Mouse (Mus musculus) regulatory T cell (primary cell): ENCODE results near the gene Slit3.

Source experiments
- in situ Hi-C: fragments of 300-600 bp; cut with MboI, MseI; formaldehyde crosslinking; loops from one replicate; pipeline ENCODE4 v1.15.1; 2025; ENCODE audit warnings: high pct_unique_total_duplicates

The Slit3 gene

GRCm38 (mm10) chr11:35340752-35341151 is 219.7 kb downstream of the Slit3 start:
- in situ Hi-C loops, result loop anchor here (10.0 kb wide), 1 partner anchor 56 kb away; no protein-coding TSS in a partner anchor

- in situ Hi-C loops, result loop anchor here (10.0 kb wide), 1 partner anchor 58 kb away; no protein-coding TSS in a partner anchor
These were observed 221.5 kb downstream of the Slit3 start for GRCm38 (mm10) chr11:35342486-35342885.

- in situ Hi-C loops, result loop anchor here (10.0 kb wide), 1 partner anchor 61 kb away; no protein-coding TSS in a partner anchor
These were observed 224.9 kb downstream of the Slit3 start for GRCm38 (mm10) chr11:35345696-35346480.

GRCm38 (mm10) chr11:35348099-35348498 is 227.1 kb downstream of the Slit3 start:
- in situ Hi-C loops, result loop anchor here (10.0 kb wide), 1 partner anchor 63 kb away; no protein-coding TSS in a partner anchor

GRCm38 (mm10) chr11:35350968-35351367 is 229.9 kb downstream of the Slit3 start:
- in situ Hi-C loops, result no loop called here

GRCm38 (mm10) chr11:35351376-35351775 is 230.4 kb downstream of the Slit3 start:
- in situ Hi-C loops, result no loop called here

GRCm38 (mm10) chr11:35355811-35356210 is 234.8 kb downstream of the Slit3 start:
- in situ Hi-C loops, result no loop called here

GRCm38 (mm10) chr11:35361071-35361470 is 240.0 kb downstream of the Slit3 start:
- in situ Hi-C loops, result no loop called here

- in situ Hi-C loops, result no loop called here
These were observed 242.0 kb downstream of the Slit3 start for GRCm38 (mm10) chr11:35362975-35363374.

- in situ Hi-C loops, result no loop called here
These were observed 243.4 kb downstream of the Slit3 start for GRCm38 (mm10) chr11:35364469-35364868.

GRCm38 (mm10) chr11:35365510-35365931 is 244.5 kb downstream of the Slit3 start:
- in situ Hi-C loops, result no loop called here

GRCm38 (mm10) chr11:35366611-35367010 is 245.6 kb downstream of the Slit3 start:
- in situ Hi-C loops, result no loop called here

GRCm38 (mm10) chr11:35367248-35367647 is 246.2 kb downstream of the Slit3 start:
- in situ Hi-C loops, result no loop called here

GRCm38 (mm10) chr11:35369964-35370363 is 248.9 kb downstream of the Slit3 start:
- in situ Hi-C loops, result no loop called here

- in situ Hi-C loops, result no loop called here
These were observed 249.7 kb downstream of the Slit3 start for GRCm38 (mm10) chr11:35370705-35371104.

- in situ Hi-C loops, result no loop called here
These were observed 251.4 kb downstream of the Slit3 start for GRCm38 (mm10) chr11:35372410-35372809.

- in situ Hi-C loops, result no loop called here
These were observed 254.0 kb downstream of the Slit3 start for GRCm38 (mm10) chr11:35375072-35375471.

- in situ Hi-C loops, result no loop called here
These were observed 257.8 kb downstream of the Slit3 start for GRCm38 (mm10) chr11:35378802-35379201.

- in situ Hi-C loops, result no loop called here
These were observed 258.4 kb downstream of the Slit3 start for GRCm38 (mm10) chr11:35379407-35379806.

GRCm38 (mm10) chr11:35380766-35381165 is 259.7 kb downstream of the Slit3 start:
- in situ Hi-C loops, result no loop called here

- in situ Hi-C loops, result no loop called here
These were observed 264.4 kb downstream of the Slit3 start for GRCm38 (mm10) chr11:35385444-35385843.

GRCm38 (mm10) chr11:35387826-35388225 is 266.8 kb downstream of the Slit3 start:
- in situ Hi-C loops, result no loop called here

GRCm38 (mm10) chr11:35388471-35388870 is 267.4 kb downstream of the Slit3 start:
- in situ Hi-C loops, result no loop called here
